Mouse (Mus musculus): ENCODE data around the gene Polq.

Gene Polq

DNA sequence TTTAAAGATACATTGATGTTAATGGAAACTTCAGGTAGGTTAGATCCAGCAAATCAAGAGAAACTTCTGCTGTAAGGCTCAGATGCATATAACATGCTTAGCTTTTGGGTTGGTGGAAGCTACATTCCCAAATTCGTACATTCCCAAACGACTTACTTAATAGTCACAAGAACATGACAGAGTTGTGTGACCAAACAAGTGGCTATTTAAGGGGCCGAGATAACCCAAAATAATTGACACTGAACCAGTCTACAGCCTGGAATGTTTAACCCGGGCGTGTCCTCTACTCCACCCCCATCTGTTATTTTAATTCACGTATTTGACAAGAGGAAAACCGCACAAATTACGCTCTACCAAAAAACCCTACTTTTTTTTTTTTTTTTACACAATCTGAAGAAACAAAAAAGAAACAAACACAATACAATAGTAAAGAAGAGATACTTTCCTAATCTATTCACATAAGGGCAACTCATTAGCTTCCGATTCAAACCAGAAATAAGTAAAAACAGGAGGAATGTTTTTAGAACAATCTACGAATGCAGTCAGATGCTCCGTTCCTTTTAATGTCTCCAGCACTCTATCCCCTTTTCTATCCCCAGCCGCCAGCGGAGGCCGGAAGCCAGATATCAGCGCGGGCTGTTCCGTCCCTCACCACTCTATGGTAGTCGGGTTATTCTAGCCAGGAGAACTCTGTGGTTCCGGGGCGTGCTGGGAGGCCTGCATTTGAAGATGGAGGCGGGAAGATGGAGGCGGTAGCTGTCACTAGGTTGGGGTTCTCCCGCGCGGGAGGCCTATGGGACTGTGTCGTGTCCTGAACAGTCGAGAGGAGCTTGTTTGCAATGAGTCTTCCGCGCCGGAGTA lies at the start of gene Polq:
Gene Polq, plus strand, starts transcription at position 726 of the 861 bp plus-strand sequence.
- peak; percentile 92 to 95 for DNase-seq (ENCODE audit: low read depth in 2 of 2, low spot score in 2 of 2)

DNA sequence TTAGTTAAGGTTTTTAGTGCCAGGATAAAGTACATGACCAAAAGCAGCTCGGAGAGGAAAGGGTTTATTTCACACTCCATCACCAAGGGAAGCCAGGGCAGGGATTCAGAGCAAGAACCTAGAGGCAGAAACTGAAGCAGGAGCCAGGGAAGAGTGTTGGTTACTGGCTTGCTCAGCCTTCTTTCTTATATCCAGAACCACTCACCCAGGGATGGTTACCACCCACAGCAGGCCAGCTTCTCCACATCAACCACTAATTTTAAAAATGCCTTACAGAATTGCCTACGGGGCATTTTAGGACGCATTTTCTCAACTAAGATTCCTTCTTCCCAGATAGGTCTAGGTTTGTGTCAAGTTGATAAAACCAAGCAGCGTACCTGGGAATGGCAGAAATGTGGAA lies 48.2 kb upstream of the Polq start:
- no peak for DNase-seq (ENCODE audit: low read depth in 2 of 2, low spot score in 2 of 2)

DNA sequence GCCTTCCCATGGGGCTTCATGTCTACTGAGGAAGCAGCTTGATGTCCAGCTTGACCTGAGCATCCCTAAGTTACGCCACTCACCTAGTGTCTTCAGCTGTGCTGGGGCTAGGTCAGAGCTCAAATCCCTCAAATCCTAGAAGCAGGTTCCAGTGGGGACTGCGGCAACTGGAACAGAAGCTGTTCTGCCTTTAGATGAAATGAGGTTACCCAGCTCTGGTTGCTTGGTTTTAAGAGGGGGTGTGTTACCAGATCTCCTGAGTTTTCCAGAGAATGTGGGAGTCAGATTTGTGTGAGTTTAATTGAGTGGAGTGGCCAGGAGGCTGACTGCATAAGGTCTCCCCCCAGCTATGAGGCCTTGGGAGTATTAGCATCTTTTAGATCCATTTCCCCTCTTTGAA lies 32.5 kb upstream of the Polq start:
- DNase-seq (ENCODE audit: low read depth in 2 of 2, low spot score in 2 of 2), result no peak

DNA sequence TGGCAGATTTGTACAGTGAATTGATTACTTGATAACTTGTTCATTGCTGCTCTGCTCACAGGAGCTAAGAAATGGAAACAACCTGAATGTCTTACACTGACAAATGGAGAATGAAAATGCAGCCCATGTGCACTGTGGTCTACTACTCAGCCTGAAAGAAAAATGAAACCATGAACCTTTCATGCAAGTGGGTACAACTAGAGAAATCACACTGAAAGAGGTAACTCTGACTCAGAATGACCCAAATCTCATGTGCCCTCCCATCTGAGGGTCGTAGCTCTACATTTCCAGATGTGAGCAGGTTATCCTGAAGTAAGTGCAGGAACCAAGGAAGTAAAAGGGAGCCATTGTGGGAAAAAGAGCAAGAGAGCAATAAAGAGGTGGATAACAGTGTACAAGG lies 27.8 kb upstream of the Polq start:
- no peak for DNase-seq (ENCODE audit: low read depth in 2 of 2, low spot score in 2 of 2)

DNA sequence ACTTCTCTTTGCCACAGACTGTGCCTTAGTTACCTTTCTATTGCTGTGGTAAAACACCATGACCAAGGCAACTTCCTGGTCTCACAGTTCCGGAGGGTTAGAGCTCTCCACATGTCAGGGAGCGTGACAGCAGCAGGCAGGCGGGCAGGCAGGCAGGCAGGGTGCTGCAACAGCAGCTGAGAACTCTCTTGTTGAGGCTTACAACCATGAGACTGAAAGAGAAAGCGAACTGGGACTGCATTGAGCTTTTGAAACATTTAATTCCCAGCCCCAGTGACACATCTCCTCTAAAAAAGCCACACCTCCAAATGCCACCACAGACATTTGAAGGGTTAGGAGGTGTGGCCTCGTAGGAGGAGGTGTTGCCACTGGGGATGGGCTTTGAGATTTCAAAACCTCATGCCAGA lies 25.9 kb upstream of the Polq start:
- peak; percentile 16 to 37 for DNase-seq (ENCODE audit: low read depth in 2 of 2, low spot score in 2 of 2)

DNA sequence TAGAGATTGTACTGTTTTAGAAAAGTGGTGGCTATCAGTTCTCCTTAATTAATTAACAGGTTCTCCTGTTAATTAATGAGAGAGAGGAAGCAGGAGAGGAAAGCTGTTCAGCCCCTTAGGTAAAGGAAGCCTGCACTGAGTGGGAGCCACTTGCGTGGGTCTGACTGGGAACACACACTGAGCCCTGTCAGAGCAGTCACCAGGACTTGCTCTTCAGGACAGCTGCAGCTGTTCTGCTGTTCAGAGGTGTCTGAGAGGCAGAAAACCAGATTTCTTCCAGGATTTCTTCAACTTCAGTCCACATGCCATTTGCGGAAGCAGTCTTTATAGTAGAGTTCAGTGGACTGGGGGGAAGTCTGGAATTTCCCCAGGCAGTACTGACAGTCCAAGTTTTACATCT lies 24.2 kb upstream of the Polq start:
- DNase-seq (ENCODE audit: low read depth in 2 of 2, low spot score in 2 of 2), result no peak

DNA sequence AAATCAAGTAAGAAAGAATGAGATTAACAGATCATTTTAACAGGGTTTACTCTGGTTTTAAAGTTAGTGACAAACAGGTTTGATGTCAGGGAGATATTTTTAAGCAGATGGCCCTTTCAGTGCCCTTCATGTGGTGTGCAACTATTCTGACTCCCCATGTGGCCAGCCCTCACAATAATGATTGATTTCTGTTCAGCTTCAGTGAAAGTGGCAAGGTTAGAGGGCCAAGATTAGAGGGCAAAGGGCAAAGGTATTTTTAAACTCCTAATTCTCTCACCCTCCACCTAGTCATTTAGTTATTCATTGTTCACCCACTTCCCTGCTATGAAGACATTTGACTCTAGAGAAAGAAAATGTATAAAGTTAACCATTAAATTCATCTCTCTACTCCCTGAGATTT lies 23.5 kb upstream of the Polq start:
- DNase-seq (ENCODE audit: low read depth in 2 of 2, low spot score in 2 of 2), result no peak

DNA sequence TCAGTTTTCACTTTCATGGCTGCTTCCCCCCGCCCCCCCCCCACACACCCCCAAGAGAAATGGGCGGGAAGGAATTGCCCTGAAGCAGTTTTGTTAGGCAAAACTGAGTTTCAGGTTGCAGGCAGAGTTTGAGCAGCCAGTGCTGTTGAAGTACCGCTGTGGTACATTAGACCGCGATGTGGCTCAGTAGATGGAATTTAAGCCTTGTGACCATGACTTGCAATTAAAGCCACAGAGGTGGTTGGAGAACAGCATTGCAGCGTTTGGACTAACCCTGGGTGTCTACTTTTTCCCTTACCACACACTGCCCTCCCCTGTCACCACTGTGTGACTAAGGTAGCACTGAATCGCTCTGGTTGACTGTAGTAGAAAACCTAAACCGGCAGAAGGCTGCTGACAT lies 22.1 kb upstream of the Polq start:
- DNase-seq (ENCODE audit: low read depth in 2 of 2, low spot score in 2 of 2), result no peak

DNA sequence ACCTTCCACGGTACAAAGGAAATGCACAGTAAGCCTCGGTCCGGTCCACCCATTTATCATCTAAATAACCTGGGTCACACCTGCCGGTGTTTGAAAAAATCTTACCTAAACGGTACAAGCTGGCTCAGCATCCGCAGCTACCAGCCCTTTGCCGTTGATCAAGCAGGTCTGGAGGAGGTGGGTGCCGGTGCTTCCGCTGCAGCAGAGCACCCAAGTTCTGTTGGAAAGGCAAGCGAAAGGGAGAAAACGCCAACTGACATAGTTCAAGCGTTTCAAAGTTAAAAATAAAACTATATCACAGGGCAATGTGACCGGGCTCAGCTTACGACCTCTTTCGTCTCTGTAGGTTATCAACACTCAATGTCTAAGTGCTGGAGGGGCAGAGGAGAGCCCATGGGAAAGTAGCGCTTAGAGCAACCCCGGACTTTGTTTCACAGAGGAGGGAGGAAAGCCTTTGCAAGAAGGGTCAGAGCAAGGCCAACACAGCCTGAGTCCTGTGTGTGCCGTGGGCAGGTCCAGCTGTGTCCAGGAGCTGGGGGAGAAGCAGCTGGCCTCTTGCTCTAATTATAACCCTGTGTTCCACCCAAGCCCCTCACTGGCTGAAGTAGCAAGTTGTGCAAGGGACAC lies 21.5 kb upstream of the Polq start, which contains the start of gene Fbxo40:
Gene Fbxo40, minus strand, starts transcription at position 469 of the 627 bp plus-strand sequence.
- DNase-seq (ENCODE audit: low read depth in 2 of 2, low spot score in 2 of 2), result no peak

DNA sequence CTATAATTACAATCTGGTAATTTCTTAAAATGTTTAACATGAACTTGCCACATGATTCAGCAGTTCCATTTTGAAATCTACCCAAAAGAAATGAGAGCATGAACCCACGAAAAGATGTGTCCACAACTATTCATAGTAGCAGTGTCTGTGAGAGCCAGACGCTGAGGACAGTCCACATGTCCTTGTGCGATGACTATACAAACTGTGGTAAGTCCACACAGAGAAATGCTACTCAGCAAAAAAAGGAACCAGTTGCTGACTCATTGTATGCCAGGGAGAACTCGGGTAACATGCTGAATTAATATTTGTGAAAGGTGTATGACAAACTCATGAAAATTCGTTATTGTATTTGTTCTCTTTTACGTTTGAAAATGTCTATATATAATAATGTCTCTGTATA lies 13.9 kb upstream of the Polq start:
- DNase-seq (ENCODE audit: low read depth in 2 of 2, low spot score in 2 of 2), result no peak

DNA sequence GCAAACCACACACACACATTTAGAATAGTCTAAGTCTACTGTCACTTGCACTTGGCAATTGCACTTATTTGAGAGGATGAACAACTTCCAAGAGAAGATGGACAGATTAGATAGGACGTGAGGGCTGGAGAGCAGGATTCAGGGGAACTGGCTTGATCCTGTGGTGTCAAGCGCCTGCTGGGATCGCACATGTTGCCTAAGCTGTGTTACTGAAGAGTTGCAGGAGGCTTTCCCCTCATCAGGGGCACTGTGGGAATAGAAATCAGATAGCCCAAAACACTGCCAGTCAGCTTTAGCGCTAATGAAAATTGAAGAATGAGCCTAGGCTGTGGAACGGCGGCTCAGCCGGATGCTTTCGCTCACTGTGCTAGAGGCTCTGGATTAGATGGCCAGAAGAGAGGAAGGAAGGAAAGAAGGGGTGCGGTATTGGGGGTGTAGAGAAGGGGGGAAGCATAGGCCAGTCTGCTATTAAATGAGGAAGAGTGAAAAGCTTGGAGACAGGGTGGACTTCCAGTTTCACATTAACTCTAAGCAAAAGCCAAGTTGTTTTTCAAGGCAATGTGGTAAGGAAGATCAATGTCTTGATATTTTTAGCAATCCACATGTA lies 12.1 kb upstream of the Polq start:
- no peak for DNase-seq (ENCODE audit: low read depth in 2 of 2, low spot score in 2 of 2)

DNA sequence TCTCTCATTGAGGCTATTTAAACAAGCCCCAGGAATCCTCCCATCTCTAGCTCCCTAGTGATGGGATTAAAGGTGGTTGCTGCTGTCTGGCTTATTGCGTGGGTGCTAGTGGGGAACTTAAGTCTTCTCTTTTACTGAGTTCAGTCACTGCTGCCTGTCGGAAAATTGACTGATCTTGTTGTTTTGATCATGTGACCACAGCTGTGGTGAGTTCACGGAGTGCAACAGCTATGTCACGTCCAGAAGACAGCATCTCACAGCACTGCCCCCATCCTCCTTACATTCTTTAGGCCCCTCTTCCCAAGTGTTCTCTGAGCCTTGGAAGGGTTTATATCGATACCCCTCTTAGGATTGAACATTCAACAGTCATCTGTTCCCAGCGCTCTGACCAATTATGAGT lies 2.3 kb upstream of the Polq start:
- DNase-seq (ENCODE audit: low read depth in 2 of 2, low spot score in 2 of 2), result no peak

DNA sequence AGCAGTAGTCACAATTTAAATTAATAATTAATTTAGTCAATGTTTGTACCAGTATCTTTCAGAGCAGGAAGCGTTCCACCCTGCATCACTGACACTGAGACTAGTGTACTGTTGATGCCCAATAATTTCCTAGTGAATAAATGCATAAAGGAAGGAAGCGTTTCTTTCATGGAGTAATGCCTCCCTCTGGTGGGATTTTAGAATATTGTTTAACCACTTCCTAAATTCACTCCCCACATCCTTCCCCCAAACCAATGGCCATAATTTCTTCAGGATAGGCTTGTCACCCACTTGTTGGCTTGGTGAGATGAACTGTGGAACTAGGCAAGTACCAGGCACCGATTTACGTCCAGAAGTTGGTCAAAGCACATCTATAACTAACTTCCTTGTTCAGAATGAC lies 1.2 kb upstream of the Polq start:
- peak; percentile 6 to 23 for DNase-seq (ENCODE audit: low read depth in 2 of 2, low spot score in 2 of 2)

DNA sequence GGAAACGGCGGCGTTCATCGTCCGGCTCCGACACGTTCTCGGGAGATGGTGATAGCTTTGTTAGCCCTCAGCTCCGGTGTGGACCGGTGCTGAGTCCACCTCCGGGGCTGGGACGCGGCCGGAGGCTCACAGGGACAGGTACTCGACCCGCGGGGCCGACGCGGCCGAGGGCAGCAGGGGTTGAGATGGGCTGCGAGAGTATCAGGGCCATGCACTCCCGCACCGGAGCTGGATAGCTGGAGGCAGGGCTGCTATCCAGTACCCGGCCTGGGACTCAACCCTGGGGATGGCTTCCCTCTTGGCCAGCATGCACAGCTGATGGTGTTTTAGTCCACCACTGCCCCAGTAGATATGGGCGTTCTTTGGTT lies 320 bp downstream of the Polq start:
- no peak for DNase-seq (ENCODE audit: low read depth in 2 of 2, low spot score in 2 of 2)

DNA sequence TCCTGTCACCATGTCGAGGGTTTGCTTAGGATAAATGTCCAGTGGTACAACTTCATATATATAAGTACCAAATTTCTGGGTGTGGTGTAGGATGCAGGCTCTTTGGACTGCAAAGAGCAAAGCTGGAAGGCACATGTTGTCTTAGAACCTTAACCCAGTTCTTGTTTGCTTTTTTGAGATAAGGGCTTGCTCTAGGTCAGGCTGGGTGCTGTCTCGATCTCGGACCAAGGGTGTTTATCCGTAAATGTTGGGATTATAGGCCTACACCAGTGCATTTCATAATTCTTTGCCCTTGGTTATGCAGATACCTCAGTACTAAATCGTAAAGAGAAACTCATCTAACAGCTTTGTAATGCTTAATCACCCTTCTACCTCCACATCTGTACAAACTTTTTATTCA lies 750 bp downstream of the Polq start:
- no peak for DNase-seq (ENCODE audit: low read depth in 2 of 2, low spot score in 2 of 2)

DNA sequence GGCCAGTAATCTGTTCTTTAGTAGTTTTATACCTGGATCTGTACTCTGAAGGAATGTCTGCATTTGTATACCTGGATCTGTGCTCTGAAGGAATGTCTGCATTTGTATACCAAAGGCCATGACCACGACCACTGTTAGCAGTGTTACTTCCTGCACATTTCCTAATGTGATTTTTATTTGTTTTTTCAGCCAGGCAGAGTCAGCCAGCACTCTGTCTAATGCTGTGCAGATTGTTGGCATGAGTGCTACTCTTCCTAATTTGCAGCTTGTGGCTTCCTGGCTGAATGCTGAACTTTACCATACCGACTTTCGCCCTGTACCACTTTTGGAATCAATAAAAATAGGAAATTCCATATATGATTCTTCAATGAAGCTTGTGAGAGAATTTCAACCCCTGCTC lies 16.0 kb downstream of the Polq start:
- DNase-seq (ENCODE audit: low read depth in 2 of 2, low spot score in 2 of 2), result no peak

DNA sequence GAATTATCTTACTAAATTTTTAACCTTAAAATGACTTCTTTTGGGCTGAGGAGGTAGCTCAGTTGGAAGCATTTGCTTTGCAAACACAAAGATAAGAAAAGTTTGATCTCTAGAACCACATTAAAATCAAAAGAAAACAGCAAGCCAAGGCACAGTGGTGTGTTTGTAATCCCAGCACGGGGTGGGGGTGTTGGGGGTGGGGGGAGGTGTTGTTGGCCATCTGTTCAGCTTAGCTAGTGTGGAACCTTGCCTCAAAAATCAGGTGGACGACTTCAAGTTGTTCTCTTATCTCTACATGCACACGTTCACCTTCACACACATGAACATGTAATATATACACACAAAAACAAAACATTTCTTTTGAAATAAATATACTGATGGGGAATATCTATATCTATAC lies 20.4 kb downstream of the Polq start:
- no peak for DNase-seq (ENCODE audit: low read depth in 2 of 2, low spot score in 2 of 2)

DNA sequence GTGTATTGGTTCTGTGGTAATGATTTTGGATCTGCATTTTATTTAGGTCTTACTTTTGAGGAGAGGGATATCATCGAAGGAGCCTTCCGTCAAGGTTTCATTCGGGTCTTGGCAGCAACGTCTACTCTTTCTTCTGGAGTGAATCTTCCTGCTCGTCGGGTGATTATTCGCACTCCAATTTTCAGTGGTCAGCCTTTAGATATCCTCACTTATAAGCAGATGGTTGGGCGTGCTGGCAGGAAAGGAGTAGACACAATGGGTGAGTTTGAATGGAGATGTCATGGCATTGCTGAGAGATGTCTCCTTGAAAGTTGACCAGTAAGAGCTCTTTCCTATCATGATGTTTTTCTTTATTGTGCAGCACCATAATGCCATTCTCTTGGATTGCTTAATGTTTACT lies 23.2 kb downstream of the Polq start:
- DNase-seq (ENCODE audit: low read depth in 2 of 2, low spot score in 2 of 2), result no peak

DNA sequence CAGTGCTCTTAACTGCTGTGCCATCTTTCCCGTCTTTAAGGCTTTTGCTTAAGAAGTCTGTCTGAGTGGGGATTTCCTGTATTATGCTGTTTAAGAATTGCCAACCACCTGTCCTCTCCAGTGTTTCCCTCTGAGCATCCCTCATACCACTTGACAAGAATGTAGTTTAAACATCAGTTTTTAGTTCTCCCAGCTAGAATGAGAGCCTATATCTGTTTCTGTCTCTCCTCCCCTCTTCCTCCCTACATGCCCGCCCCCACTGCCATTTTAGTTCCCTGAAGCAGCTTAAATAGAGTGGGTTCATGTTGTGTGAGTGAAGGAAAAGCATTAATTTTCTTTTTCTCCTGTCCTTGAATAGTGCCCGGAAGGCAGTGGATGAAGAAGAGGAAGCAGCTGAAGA lies 48.0 kb downstream of the Polq start:
- no peak for DNase-seq (ENCODE audit: low read depth in 2 of 2, low spot score in 2 of 2)

DNA sequence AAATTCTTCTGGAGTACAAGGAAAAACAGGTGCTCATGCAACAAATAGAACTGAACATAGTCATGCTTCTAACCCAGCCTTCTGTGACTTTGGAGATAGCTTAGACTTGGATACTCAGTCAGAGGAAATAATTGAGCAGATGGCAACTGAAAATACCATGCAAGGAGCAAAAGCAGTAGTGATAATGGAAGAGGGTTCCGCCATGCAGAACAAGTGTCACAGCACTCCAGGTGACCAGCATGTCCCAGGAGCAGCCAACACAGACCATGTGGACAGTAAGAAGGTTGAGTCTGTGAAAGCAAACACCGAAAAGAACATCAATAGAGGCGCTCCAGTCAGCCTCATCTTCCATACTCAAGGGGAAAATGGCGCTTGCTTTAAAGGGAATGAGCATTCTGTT lies 49.7 kb downstream of the Polq start:
- no peak for DNase-seq (ENCODE audit: low read depth in 2 of 2, low spot score in 2 of 2)

DNA sequence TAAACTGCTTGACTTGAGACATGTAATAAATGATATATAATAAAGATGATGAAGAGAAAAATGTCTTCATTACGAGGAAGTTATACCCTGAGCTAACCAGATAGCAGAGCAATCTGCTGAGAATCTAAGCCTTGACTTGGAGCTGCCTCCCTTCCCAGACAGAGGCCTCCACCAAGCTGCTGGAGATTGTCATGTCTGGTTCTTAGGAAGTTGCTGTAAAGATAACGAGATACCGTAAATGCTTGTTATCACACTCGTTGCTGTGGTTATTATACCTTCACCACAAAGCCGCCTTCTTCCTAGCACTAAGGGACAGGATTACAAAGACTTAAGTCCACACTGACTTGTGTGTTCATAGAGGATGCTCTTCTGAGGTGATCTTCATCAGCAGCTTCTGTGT lies 60.8 kb downstream of the Polq start:
- DNase-seq (ENCODE audit: low read depth in 2 of 2, low spot score in 2 of 2), result no peak

DNA sequence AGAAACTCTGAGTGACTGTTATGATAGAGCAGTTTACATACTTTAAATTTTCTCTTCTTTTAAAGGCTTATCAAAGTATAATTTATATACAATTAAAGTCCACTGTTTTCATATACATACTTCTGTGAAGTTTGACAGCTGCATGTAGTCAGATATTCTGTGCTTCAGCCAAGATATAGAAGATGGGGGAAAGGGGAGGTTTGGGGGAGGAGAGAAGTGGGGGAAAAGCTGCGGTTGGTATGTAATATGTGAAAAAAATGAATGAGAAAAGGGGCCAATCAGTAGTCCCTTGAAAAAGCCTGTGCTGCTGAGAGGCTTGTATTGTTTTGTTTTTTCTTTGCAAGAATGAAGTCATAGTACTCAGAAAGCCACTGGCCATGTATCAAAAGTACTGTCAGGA lies 78.1 kb downstream of the Polq start:
- no peak for DNase-seq (ENCODE audit: low read depth in 2 of 2, low spot score in 2 of 2)
